Mouse (Mus musculus) small intestine, adult 2 months (tissue): ENCODE results near the gene Tmem40.

Experiments
- CTCF ChIP-seq: fragments of 200-500 bp; IDR thresholded peaks from 2 replicates; pipeline ENCODE4 v1.5.1; 2012; ENCODE audit warnings: low read depth, mild to moderate bottlenecking, control low read depth, inconsistent platforms, low read length, moderate library complexity, mixed read lengths; ENCODE audit not compliant: insufficient replicate concordance, insufficient read length; ENCODE audit errors: extremely low read depth
- POLR2A ChIP-seq: fragments of 200-500 bp; IDR thresholded peaks from 2 replicates; pipeline ENCODE4 v1.6.1; 2012; ENCODE audit warnings: low read depth, mild to moderate bottlenecking, control low read depth, inconsistent platforms, low read length, moderate library complexity

DNA sequence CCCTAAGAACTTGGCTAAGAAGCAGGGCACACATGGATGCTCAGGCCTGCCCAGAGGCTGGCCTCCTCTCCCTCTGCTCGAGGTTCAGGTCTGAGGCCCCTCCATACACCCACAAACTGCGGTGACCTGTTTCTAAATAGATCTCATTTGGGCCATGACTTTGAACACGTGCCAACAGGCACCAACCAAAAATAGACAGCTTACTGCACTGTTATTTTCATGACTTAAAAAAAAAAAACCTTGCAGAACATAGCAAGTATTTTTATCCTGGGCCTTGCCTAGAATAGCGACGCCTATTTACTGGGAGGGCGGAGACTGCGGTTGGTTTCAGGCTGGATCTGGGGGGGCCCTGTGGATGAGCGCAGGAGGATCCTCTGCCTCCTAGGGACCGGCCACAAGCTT lies 67.8 kb downstream of the Tmem40 start:
- TF ChIP-seq CTCF (no peak), POLR2A (no peak)
